Mouse (Mus musculus): ENCODE results near the gene Nutf2-ps1. TPM values are rescaled to one million over a fixed set of nuclear protein-coding genes. Genes with fewer than 3 reads are reported as not detected.
A peak's percentile ranks its signal among the peaks of the same experiment; 100 is the strongest.
"Not testable (repeated sequence)": the region's sequence is repeated elsewhere in the genome, so short reads cannot be mapped to it uniquely, and the experiment has no call there.

Nutf2-ps1 gene
- 10 to 100 TPM; 63.0 to 71.1 TPM for total RNA-seq (2021)
- long read RNA-seq, experiment 1, transcript Nutf2-ps1-201 (1 exons, 901 nt): major isoform, 5 of 5 reads
- long read RNA-seq, experiment 1, partial matches to known transcripts: 0 of 5 reads
- long read RNA-seq, experiment 1, other reads (novel, unspliced or antisense): 0 of 5 reads
- long read RNA-seq, experiment 2, transcript Nutf2-ps1-201 (1 exons, 901 nt): major isoform, 12 of 12 reads
- long read RNA-seq, experiment 2, partial matches to known transcripts: 0 of 12 reads
- long read RNA-seq, experiment 2, other reads (novel, unspliced or antisense): 0 of 12 reads

GRCm38 (mm10) chr19:53588968-53589367 lies at the start of gene Nutf2-ps1:
TSS of gene Nutf2-ps1 (minus strand) at chr19:53589068.
- not testable (repeated sequence) for DNase-seq (ENCODE audit: low spot score in 2 of 2)

DNA sequence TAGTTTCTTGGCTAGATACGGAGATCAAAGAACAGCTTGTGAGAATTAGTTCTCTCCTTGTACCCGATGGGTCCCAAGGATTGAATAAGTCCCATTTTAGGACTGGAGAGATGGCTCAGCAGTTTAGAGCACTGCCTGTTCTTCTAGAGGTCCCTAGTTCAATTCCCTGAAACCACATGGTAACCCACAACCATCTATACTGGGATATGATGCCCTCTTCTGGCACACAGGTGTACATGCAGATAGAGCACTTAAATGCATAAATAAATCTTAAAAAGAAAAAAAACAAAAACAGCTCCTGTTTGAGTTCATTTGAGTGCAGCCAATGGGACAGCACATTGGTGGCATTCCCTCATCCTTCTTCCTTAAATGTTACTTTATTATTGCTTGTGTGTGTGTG lies 49.2 kb upstream of the Nutf2-ps1 start:
- DNase-seq (ENCODE audit: low spot score in 2 of 2): no peak

DNA sequence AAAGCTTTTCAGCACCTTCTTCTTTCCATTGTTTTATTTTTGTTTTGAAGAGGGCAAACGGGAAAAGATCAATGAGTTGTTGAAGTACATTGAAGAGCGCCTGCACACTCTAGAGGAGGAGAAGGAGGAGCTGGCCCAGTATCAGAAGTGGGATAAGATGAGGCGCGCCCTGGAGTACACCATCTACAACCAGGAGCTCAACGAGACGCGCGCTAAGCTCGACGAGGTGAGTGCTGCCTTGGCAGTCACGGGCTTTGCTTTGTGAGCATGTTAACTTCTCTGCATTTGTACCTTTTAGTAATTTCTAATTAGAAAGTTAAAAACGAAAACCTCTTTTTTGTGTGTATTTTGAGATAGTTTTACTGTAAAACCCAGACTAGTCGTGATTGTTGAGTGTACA lies 32.8 kb upstream of the Nutf2-ps1 start:
- no peak for DNase-seq (ENCODE audit: low spot score in 2 of 2)

GRCm38 (mm10) chr19:53608921-53609320 lies 20.1 kb upstream of the Nutf2-ps1 start:
- no peak for DNase-seq (ENCODE audit: low spot score in 2 of 2)

DNA sequence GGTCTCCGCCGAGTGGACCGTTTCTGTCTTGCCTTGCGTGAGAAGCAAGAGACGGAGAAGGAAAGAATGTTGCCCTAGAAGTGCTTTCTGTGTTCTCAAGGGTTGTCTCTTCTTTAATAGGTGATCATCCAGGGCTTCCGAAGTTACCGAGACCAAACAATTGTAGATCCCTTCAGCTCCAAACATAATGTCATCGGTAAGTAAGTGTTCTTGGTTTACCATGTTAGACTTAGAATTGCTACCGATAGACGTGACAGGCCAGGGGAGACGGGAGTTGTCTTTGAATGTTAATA lies 12.4 kb upstream of the Nutf2-ps1 start:
- DNase-seq (ENCODE audit: low spot score in 2 of 2): no peak

DNA sequence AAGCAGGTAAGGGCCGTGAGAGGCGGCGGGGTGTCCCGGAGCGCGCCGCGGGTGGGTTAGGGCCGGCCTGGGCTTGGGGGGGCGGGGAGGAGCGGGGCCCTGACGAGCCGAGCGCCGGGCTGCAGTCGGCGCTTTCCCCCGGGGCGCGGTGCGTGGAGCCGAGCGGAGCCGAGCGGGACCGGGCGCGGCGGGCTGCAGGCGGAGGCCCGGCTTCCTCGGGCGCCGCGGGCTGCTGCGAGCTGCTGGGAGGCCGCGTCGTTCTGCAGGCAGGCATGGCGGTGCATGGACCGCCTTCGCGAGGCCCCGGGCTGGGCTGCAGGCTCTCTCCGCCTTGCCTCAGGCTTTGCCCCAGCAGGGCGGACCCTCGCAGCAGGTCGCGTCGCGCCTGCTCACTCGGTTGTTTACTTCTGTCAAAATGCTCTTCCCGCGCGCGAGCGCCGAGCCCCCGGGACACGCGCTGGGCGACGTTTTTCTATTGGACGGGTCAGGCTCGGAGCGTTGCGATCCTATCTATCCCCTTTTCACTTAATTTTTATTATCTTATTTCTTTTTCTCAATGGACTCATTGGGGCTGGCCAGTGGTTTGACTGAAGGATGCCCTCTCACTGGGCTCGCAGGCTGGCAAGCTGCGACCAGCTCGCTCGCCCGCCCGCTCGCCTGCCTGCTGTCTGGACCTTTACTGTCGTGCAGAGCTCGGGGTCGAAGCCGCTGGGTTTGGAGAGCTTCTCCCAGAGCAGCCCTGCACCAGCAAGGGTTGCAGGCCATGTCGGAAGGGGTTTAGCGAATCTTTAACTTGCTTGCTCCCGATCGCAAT lies 11.9 kb upstream of the Nutf2-ps1 start:
- DNase-seq (ENCODE audit: low spot score in 2 of 2): peak; percentile 51 to 60

- peak; percentile 99 for DNase-seq (ENCODE audit: low spot score in 2 of 2)
These were observed 11.1 kb upstream of the Nutf2-ps1 start, which contains the start of gene Smc3 for GRCm38 (mm10) chr19:53599757-53600539. TSS of gene Smc3 (plus strand) at chr19:53600398.

GRCm38 (mm10) chr19:53596723-53597474 lies 8.0 kb upstream of the Nutf2-ps1 start:
- DNase-seq (ENCODE audit: low spot score in 2 of 2): no peak

DNA sequence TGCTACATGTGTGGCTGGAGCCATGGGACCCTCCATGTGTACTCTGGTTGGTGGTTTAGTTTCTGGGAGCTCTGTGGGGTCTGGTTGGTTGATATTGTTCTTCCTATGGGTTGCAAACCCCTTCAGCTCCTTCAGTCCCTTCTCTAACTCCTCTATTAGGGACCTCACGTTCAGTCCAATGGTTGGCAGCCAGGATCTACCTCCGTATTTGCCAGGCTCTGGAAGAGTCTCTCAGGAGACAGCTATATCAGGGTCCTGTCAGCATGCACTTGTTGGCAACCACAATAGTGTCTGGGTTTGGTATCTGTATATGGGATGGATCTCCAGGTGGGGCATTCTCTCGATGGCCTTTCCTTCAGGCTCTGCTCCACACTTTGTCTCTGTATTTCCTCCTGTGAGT lies 1.2 kb downstream of the Nutf2-ps1 start:
- not testable (repeated sequence) for DNase-seq (ENCODE audit: low spot score in 2 of 2)

DNA sequence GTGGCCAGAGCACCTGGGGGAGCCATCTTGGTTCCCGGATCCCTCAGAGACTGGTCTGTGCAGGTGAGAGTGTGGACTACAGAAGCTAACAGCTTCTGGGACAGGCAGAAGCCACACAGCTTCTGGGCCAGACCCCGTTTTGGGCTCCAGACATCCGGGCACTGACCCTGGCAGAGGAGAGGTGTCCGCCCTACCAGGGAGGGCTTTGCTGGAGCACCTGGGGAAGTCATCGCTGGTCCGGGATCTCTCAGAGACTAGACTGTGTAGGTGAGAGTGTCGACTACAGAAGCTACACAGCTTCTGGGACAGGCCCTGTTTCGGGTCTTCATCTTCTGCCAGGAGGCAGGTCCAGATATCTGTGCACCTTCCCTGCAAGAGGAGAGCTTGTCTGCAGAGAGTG lies 8.6 kb downstream of the Nutf2-ps1 start:
- DNase-seq (ENCODE audit: low spot score in 2 of 2): not testable (repeated sequence)

- peak; percentile 55 to 59 for DNase-seq (ENCODE audit: low spot score in 2 of 2)
These were observed 10.1 kb downstream of the Nutf2-ps1 start for GRCm38 (mm10) chr19:53578597-53579252.

GRCm38 (mm10) chr19:53577025-53577800 lies 11.7 kb downstream of the Nutf2-ps1 start:
- DNase-seq (ENCODE audit: low spot score in 2 of 2): no peak

GRCm38 (mm10) chr19:53576061-53576460 lies 12.8 kb downstream of the Nutf2-ps1 start:
- no peak for DNase-seq (ENCODE audit: low spot score in 2 of 2)

- no peak for DNase-seq (ENCODE audit: low spot score in 2 of 2)
These were observed 13.4 kb downstream of the Nutf2-ps1 start for GRCm38 (mm10) chr19:53575296-53576010.

GRCm38 (mm10) chr19:53574546-53574945 lies 14.3 kb downstream of the Nutf2-ps1 start:
- no peak for DNase-seq (ENCODE audit: low spot score in 2 of 2)

GRCm38 (mm10) chr19:53574131-53574530 lies 14.7 kb downstream of the Nutf2-ps1 start:
- DNase-seq (ENCODE audit: low spot score in 2 of 2): no peak

DNA sequence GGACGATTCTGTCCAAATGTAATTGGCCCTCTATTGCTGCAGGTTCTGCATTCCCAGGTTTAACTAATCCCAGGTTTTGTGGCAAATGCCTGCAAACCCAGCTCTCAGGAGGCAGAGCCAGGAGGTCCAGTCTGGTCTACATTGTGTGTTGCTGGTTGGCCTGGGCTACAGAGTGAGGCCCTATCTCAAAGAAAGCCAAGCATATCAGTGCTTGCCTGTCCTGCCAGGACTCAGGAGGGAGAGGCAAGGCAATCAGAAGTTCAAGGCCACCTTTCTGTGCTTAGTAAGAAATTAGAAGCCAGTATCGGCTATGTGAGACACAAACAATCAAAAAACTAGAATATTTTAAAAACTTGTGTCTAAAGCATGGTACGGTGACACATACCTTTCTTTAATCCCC lies 15.7 kb downstream of the Nutf2-ps1 start:
- no peak for DNase-seq (ENCODE audit: low spot score in 2 of 2)

DNA sequence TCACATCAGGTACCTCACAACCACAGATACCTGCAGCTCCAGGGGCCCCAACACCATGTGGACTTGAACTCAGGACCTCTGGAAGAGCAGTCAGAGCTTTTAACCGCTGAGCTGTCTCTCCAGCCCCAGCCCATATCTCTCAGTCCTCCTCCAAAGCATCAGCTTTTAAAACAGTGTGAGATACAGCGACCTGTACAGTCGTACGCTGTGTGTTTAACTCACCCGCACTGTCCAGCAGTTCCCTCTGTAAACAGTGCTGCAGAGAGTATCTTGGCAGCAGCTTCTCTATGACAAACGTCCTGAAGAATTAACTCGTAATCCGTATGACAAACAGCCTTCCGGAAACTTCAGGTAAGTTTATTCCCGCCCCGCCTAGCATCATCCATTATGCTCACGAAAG lies 16.3 kb downstream of the Nutf2-ps1 start:
- DNase-seq (ENCODE audit: low spot score in 2 of 2): no peak

Measured in adrenal gland, adult 18-20 months (tissue).